Mouse (Mus musculus) lung, adult 2 months (tissue): ENCODE results near the gene Kcnb1. TPM values are rescaled to one million over a fixed set of nuclear protein-coding genes. Genes with fewer than 3 reads are reported as not detected.

Experiments used
- DNase-seq: peaks from one replicate; pipeline ENCODE4 v3.0.0; 2022
- H3K4me1 ChIP-seq: fragments of 200-500 bp; 2 replicates; pipeline ENCODE4 v1.6.1; 2011; ENCODE audit warnings: low read length; ENCODE audit not compliant: control insufficient read depth, insufficient read depth
- H3K4me3 ChIP-seq: fragments of 200-500 bp; replicated peaks from 2 replicates; pipeline ENCODE3; 2011; ENCODE audit warnings: low read depth, mild to moderate bottlenecking, control low read depth, low read length; ENCODE audit errors: extremely low read depth
- CTCF ChIP-seq: fragments of 200-500 bp; IDR thresholded peaks from 2 replicates; pipeline ENCODE4 v1.5.1; 2011; ENCODE audit warnings: mild to moderate bottlenecking, low read length, control low read depth; ENCODE audit not compliant: insufficient read depth
- POLR2A ChIP-seq: fragments of 200-500 bp; IDR thresholded peaks from 2 replicates; pipeline ENCODE4 v1.6.1; 2011; ENCODE audit warnings: low read depth, mild to moderate bottlenecking, control low read depth, low read length, borderline replicate concordance; ENCODE audit errors: extremely low read depth
- WGBS: fragments of 180-500 bp; shearing (Covaris S2); methylation state at CpG from one replicate; pipeline ENCODE4 v1.1.7; 2018; 5-methylcytosine and 5-hydroxymethylcytosine counted together
- polyA plus RNA-seq: library from polyadenylated mRNA; depleted of rRNA; stranded (reverse); fragments of >200 nt; gene quantifications from 2 replicates; pipeline ENCODE4 v1.2.3, GENCODE M21; 2012

Kcnb1 gene
- polyA plus RNA-seq, 1 experiment, result 5.1 TPM

- no peak for DNase-seq
- H3K4me3 ChIP-seq, result no peak overlapping the region
- TF ChIP-seq POLR2A, result no peak
- TF ChIP-seq CTCF, result no peak
- WGBS, result 52% methylated on average over 7 of the region's 7 CpGs
- H3K4me1 ChIP-seq, result no peaks in the 10 kb centered on the region
Measured at GRCm38 (mm10) chr2:167224937-167225336, 35.0 kb upstream of the Kcnb1 start.

GRCm38 (mm10) chr2:167224194-167224593 is 34.2 kb upstream of the Kcnb1 start:
- no peak for DNase-seq
- Histone ChIP-seq H3K4me3 (no peak overlapping the region), H3K4me1 (no peaks in the 10 kb centered on the region)
- WGBS, result 96% methylated on average over 6 of the region's 6 CpGs
- TF ChIP-seq CTCF (no peak), POLR2A (no peak)

GRCm38 (mm10) chr2:167222152-167222551 is 32.2 kb upstream of the Kcnb1 start:
- DNase-seq, result peak; percentile 60
- Histone ChIP-seq H3K4me1 (no peaks in the 10 kb centered on the region), H3K4me3 (no peak overlapping the region)
- WGBS, result 24% methylated on average over 7 of the region's 7 CpGs
- TF ChIP-seq CTCF (peak; percentile 82), POLR2A (no peak)

GRCm38 (mm10) chr2:167221159-167221845 is 31.3 kb upstream of the Kcnb1 start:
- no peak for TF ChIP-seq POLR2A
- TF ChIP-seq CTCF, result no peak
- no peak for DNase-seq
- Histone ChIP-seq H3K4me3 (no peak overlapping the region), H3K4me1 (no peaks in the 10 kb centered on the region)
- 78% methylated on average over 13 of the region's 13 CpGs for WGBS

- DNase-seq, result no peak
- WGBS, result 75% methylated on average over 5 of the region's 5 CpGs
- Histone ChIP-seq H3K4me3 (no peak overlapping the region), H3K4me1 (no peaks in the 10 kb centered on the region)
- no peak for TF ChIP-seq CTCF
- TF ChIP-seq POLR2A, result no peak
Measured at GRCm38 (mm10) chr2:167220736-167221135, 30.8 kb upstream of the Kcnb1 start.

GRCm38 (mm10) chr2:167219154-167219775 is 29.3 kb upstream of the Kcnb1 start:
- DNase-seq, result peak; percentile 77
- TF ChIP-seq CTCF (peak; percentile 99), POLR2A (no peak)
- WGBS, result 33% methylated on average over 8 of the region's 8 CpGs
- Histone ChIP-seq H3K4me3 (no peak overlapping the region), H3K4me1 (no peaks in the 10 kb centered on the region)

- WGBS, result 92% methylated on average over 12 of the region's 12 CpGs
- Histone ChIP-seq H3K4me3 (no peak overlapping the region), H3K4me1 (peaks cover 10% of the 10 kb centered on the region)
- TF ChIP-seq CTCF, result no peak
- no peak for TF ChIP-seq POLR2A
- no peak for DNase-seq
Measured at GRCm38 (mm10) chr2:167213666-167214065, 23.7 kb upstream of the Kcnb1 start.

GRCm38 (mm10) chr2:167213076-167213475 is 23.1 kb upstream of the Kcnb1 start:
- peak; percentile 32; the same call in 1 of the 2 replicates for TF ChIP-seq CTCF
- TF ChIP-seq POLR2A, result no peak
- 87% methylated on average over 3 of the region's 3 CpGs for WGBS
- H3K4me3 ChIP-seq, result no peak overlapping the region
- no peak for DNase-seq
- H3K4me1 ChIP-seq, result peaks cover 12% of the 10 kb centered on the region

- Histone ChIP-seq H3K4me3 (no peak overlapping the region), H3K4me1 (peaks cover 12% of the 10 kb centered on the region)
- no peak for DNase-seq
- 84% methylated on average over 6 of the region's 6 CpGs for WGBS
- TF ChIP-seq CTCF (no peak), POLR2A (no peak)
Measured at GRCm38 (mm10) chr2:167212551-167212950, 22.6 kb upstream of the Kcnb1 start.

- TF ChIP-seq POLR2A (no peak), CTCF (no peak)
- Histone ChIP-seq H3K4me1 (peaks cover 15% of the 10 kb centered on the region), H3K4me3 (no peak overlapping the region)
- no peak for DNase-seq
- WGBS, result 94% methylated on average over 3 of the region's 3 CpGs
Measured at GRCm38 (mm10) chr2:167212089-167212488, 22.1 kb upstream of the Kcnb1 start.
